ENCODE assay signal across 26 mouse cellular contexts in genomic region chr11:21116623-21117295, GRCm38 (mm10). TPM values are rescaled to one million over a fixed set of nuclear protein-coding genes. Genes with fewer than 3 reads are reported as not detected.
DNase-seq lines count a peak whose midpoint lies in the region; ATAC-seq and TF ChIP-seq lines count a peak whose summit lies in the region.
"Had no signal": no experiment of that assay in that cellular context is flagged by ENCODE, and none has a peak within 500 bp of the region (broad histone marks: within the 10 kb centered on the region; RNA-seq: fewer than 3 reads in every experiment).

No protein-coding gene starts in this region.

- 68% methylated on average over 3 of the region's 3 CpGs for WGBS in kidney, embryonic 15.5 days
- 28% methylated on average over 3 of the region's 3 CpGs for WGBS in intestine, postnatal 0 days
- 26% methylated on average over 3 of the region's 3 CpGs for WGBS in small intestine, adult 2 months
- 90% methylated on average over 3 of the region's 3 CpGs for WGBS in midbrain, embryonic 11.5 days

- H3K36me3 ChIP-seq in kidney, embryonic 15.5 days: no peaks in the 10 kb centered on the region
- no peaks in the 10 kb centered on the region for H3K36me3 ChIP-seq in intestine, postnatal 0 days (ENCODE audit: control insufficient read depth, insufficient read depth)
- H3K36me3 ChIP-seq in small intestine, adult 2 months (ENCODE audit: control insufficient read depth, insufficient read depth, low read length): no peaks in the 10 kb centered on the region
- no peaks in the 10 kb centered on the region for H3K36me3 ChIP-seq in midbrain, embryonic 11.5 days (ENCODE audit: control insufficient read depth, insufficient read depth, low read length)
- H3K36me3 ChIP-seq: embryonic facial prominence, embryonic 12.5 days; forebrain, embryonic 12.5 days had no signal

- H3K4me1 ChIP-seq in kidney, embryonic 15.5 days: peaks cover 8% of the 10 kb centered on the region; the same call in 1 of the 2 replicates
- H3K4me1 ChIP-seq in intestine, postnatal 0 days (replicated peaks; ENCODE audit: control insufficient read depth, insufficient read depth, low read length): peaks cover 3% of the 10 kb centered on the region; the same call in 1 of the 2 replicates
- peaks cover 14% of the 10 kb centered on the region for H3K4me1 ChIP-seq in small intestine, adult 2 months (ENCODE audit: control insufficient read depth, insufficient read depth, insufficient read length, low read length)
- no peaks in the 10 kb centered on the region for H3K4me1 ChIP-seq in midbrain, embryonic 11.5 days (ENCODE audit: control insufficient read depth, insufficient read depth, low read length)
- H3K4me1 ChIP-seq: embryonic facial prominence, embryonic 10.5 days; embryonic facial prominence, embryonic 12.5 days; forebrain, embryonic 10.5 days had no signal

- no peak overlapping the region for H3K9ac ChIP-seq in kidney, embryonic 15.5 days
- H3K9ac ChIP-seq in intestine, postnatal 0 days (ENCODE audit: low read depth, low read length): no peak overlapping the region
- H3K9ac ChIP-seq in midbrain, embryonic 11.5 days (ENCODE audit: low read length): no peak overlapping the region
- H3K9ac ChIP-seq: embryonic facial prominence, embryonic 12.5 days; forebrain, embryonic 12.5 days had no signal

- no peak overlapping the region for H3K4me3 ChIP-seq in kidney, embryonic 15.5 days (replicated peaks)
- no peak overlapping the region for H3K4me3 ChIP-seq in intestine, postnatal 0 days (ENCODE audit: low read depth, low read length)
- H3K4me3 ChIP-seq in small intestine, adult 2 months (ENCODE audit: low read depth, low read length): no peak overlapping the region
- H3K4me3 ChIP-seq in midbrain, embryonic 11.5 days (ENCODE audit: low read depth, low read length): no peak overlapping the region
- H3K4me3 ChIP-seq: embryonic facial prominence, embryonic 10.5 days; embryonic facial prominence, embryonic 12.5 days; erythroblast, embryonic 14.5 days; forebrain, embryonic 10.5 days; forebrain, embryonic 12.5 days had no signal

- no peaks in the 10 kb centered on the region for H3K9me3 ChIP-seq in kidney, embryonic 15.5 days (replicated peaks)
- no peaks in the 10 kb centered on the region for H3K9me3 ChIP-seq in intestine, postnatal 0 days (ENCODE audit: control insufficient read depth)
- H3K9me3 ChIP-seq in midbrain, embryonic 11.5 days (ENCODE audit: control insufficient read depth, low read length): no peaks in the 10 kb centered on the region
- H3K9me3 ChIP-seq: embryonic facial prominence, embryonic 10.5 days; embryonic facial prominence, embryonic 12.5 days; forebrain, embryonic 10.5 days; forebrain, embryonic 12.5 days; G1E had no signal

- H3K27ac ChIP-seq in kidney, embryonic 15.5 days: peak overlapping the region; percentile 34; the same call in 1 of the 2 replicates
- 0 out of 2 replicates have a peak overlapping the region, but pooled peaks have one; percentile 42 for H3K27ac ChIP-seq in intestine, postnatal 0 days (ENCODE audit: low read depth, low read length)
- H3K27ac ChIP-seq in small intestine, adult 2 months (ENCODE audit: insufficient read depth, low read depth, low read length): peak overlapping the region; percentile 19; the same call in 1 of the 2 replicates
- H3K27ac ChIP-seq in midbrain, embryonic 11.5 days (ENCODE audit: low read depth, low read length): no peak overlapping the region
- H3K27ac ChIP-seq: embryonic facial prominence, embryonic 10.5 days; embryonic facial prominence, embryonic 12.5 days; forebrain, embryonic 10.5 days; forebrain, embryonic 12.5 days had no signal

- no peak for DNase-seq in kidney, adult 11 months
- no peak for DNase-seq in midbrain, embryonic 11.5 days (ENCODE audit: low spot score, missing footprints)
- no peak for DNase-seq in cerebellum, postnatal 14 days
- DNase-seq: adrenal gland, adult 2 months; adrenal gland, postnatal 10 days; adrenal gland, postnatal 25 days; B cell, adult 2 months; cerebellum, adult 11 months; cerebellum, adult 18-20 months; cerebellum, adult 8-10 months; cerebellum, adult 9-11 months; cerebellum, postnatal 25 days had no signal

- no peak overlapping the region for H3K4me2 ChIP-seq in kidney, embryonic 15.5 days
- H3K4me2 ChIP-seq in intestine, postnatal 0 days (replicated peaks; ENCODE audit: low read depth): no peak overlapping the region
- H3K4me2 ChIP-seq in midbrain, embryonic 11.5 days: no peak overlapping the region
- H3K4me2 ChIP-seq: embryonic facial prominence, embryonic 12.5 days; forebrain, embryonic 12.5 days had no signal

- no peak for TF ChIP-seq CTCF in intestine, postnatal 0 days (IDR thresholded peaks at IDR 0.05; ENCODE audit: low read depth)
- no peak for TF ChIP-seq CTCF in small intestine, adult 2 months (IDR thresholded peaks at IDR 0.05; ENCODE audit: extremely low read depth, insufficient read length, insufficient replicate concordance, low read depth, low read length)

- TF ChIP-seq POLR2A in small intestine, adult 2 months (IDR thresholded peaks at IDR 0.05; ENCODE audit: low read depth, low read length): no peak

- no peaks in the 10 kb centered on the region for H3K27me3 ChIP-seq in kidney, embryonic 15.5 days
- no peaks in the 10 kb centered on the region for H3K27me3 ChIP-seq in intestine, postnatal 0 days (replicated peaks; ENCODE audit: control insufficient read depth, insufficient read depth, low read length)
- no peaks in the 10 kb centered on the region for H3K27me3 ChIP-seq in small intestine, adult 2 months (ENCODE audit: control insufficient read depth, insufficient read depth, low read length)
- no peaks in the 10 kb centered on the region for H3K27me3 ChIP-seq in midbrain, embryonic 11.5 days (ENCODE audit: control insufficient read depth, insufficient read depth, low read length)
- H3K27me3 ChIP-seq: CH12.LX; embryonic facial prominence, embryonic 12.5 days; forebrain, embryonic 12.5 days had no signal

- ATAC-seq in kidney, embryonic 15.5 days (replicated peaks; ENCODE audit: low FRiP score): no peak
- ATAC-seq in intestine, postnatal 0 days: peak; percentile 75
- ATAC-seq in midbrain, embryonic 11.5 days (ENCODE audit: low FRiP score): no peak
- no peak for ATAC-seq in erythroblast, adult 5-6 weeks (replicated peaks; ENCODE audit: low FRiP score, poor library complexity, severe bottlenecking)
- ATAC-seq: CD4-positive, CD25-positive, alpha-beta regulatory T cell, adult 4 months; forebrain, embryonic 14.5 days; forebrain, embryonic 16.5 days had no signal

RNA-seq across cellular contexts. Expression of gene Peli1, which starts 25.7 kb away (rescaled TPM):
- polyA plus RNA-seq in kidney, embryonic 15.5 days (2015; fragmentation: Nextera tagmentation; extraction: Ambion mirVana): 44.3 and 45.4 TPM in 2 replicates
- polyA plus RNA-seq in intestine, postnatal 0 days (2015; fragmentation: Nextera tagmentation; extraction: Ambion mirVana): 27.1 and 27.2 TPM in 2 replicates
- 35.2 and 113 TPM in 2 replicates for polyA plus RNA-seq in small intestine, adult 2 months (2012; rRNA removed)
- polyA plus RNA-seq in midbrain, embryonic 11.5 days (2014; fragmentation: Nextera tagmentation; extraction: Ambion mirVana): 108 and 113 TPM in 2 replicates
- total RNA-seq in erythroblast, adult 5-6 weeks (2015; ENCODE audit: low replicate concordance): 17.5 and 28.0 TPM in 2 replicates
- 26.2 and 28.4 TPM in 2 replicates for total RNA-seq in erythroblast, adult 5-6 weeks (2017; ENCODE audit: low replicate concordance)
